Mouse (Mus musculus): Measurements from ENCODE around the gene Thoc6.

- TF ChIP-seq POLR2A (IDR thresholded peaks at IDR 0.05; ENCODE audit: low read depth, low read length) (no peak), CTCF (IDR thresholded peaks at IDR 0.05; ENCODE audit: extremely low read depth, insufficient read length, insufficient replicate concordance, low read depth, low read length) (no peak)
Observed at GRCm38 (mm10) chr17:23671519-23671918, 2.2 kb downstream of the Thoc6 start.
